Comparison of ENCODE assay signal across 19 mouse cellular contexts in genomic region chr10:53332752-53333151, GRCm38 (mm10). TPM values are rescaled to one million over a fixed set of nuclear protein-coding genes. Genes with fewer than 3 reads are reported as not detected.
DNase-seq lines count a peak whose midpoint lies in the region; ATAC-seq and TF ChIP-seq lines count a peak whose summit lies in the region.
"Had no signal": no experiment of that assay in that cellular context is flagged by ENCODE, and none has a peak within 500 bp of the region (broad histone marks: within the 10 kb centered on the region; RNA-seq: fewer than 3 reads in every experiment).

No protein-coding gene starts in this region.

- TF ChIP-seq RAD21 in MEL (IDR thresholded peaks at IDR 0.05; ENCODE audit: low read depth, low read length): no peak

- no peaks in the 10 kb centered on the region for H3K9me3 ChIP-seq in heart, embryonic 11.5 days (replicated peaks; ENCODE audit: control insufficient read depth, low read length)
- H3K9me3 ChIP-seq in heart, embryonic 15.5 days (replicated peaks): no peaks in the 10 kb centered on the region
- no peaks in the 10 kb centered on the region for H3K9me3 ChIP-seq in MEL (replicated peaks; ENCODE audit: insufficient read depth, low read length)
- no peaks in the 10 kb centered on the region for H3K9me3 ChIP-seq in heart, embryonic 16.5 days (replicated peaks; ENCODE audit: control insufficient read depth, low read length)
- H3K9me3 ChIP-seq: embryonic facial prominence, embryonic 10.5 days; forebrain, embryonic 13.5 days; hindbrain, embryonic 15.5 days had no signal

- DNase-seq in heart, adult 11 months: no peak
- no peak for DNase-seq in heart, adult 8-10 months (ENCODE audit: low spot score)
- no peak for DNase-seq in MEL (ENCODE audit: low read depth, low spot score)
- no peak for DNase-seq in right cerebral cortex, postnatal 36 days (ENCODE audit: low spot score in 2 of 2)
- DNase-seq: adrenal gland, adult 8-10 months; adrenal gland, postnatal 36 days; cerebellum, adult 2 months; cerebellum, postnatal 10 days; forebrain, postnatal 0 days; gastrocnemius, postnatal 36 days; kidney, adult 2 months had no signal

- WGBS in heart, embryonic 11.5 days (ENCODE audit: insufficient replicate concordance): 31% methylated on average over 2 of the region's 2 CpGs
- WGBS in heart, embryonic 15.5 days: 26% methylated on average over 2 of the region's 2 CpGs
- WGBS in heart, embryonic 16.5 days: 24% methylated on average over 2 of the region's 2 CpGs

- peaks cover 31% of the 10 kb centered on the region for H3K4me1 ChIP-seq in heart, embryonic 11.5 days (ENCODE audit: control insufficient read depth, insufficient read depth, low read length)
- H3K4me1 ChIP-seq in heart, embryonic 15.5 days (replicated peaks): peaks cover 40% of the 10 kb centered on the region
- peaks cover 25 to 58% of the 10 kb centered on the region in 2 experiments for H3K4me1 ChIP-seq in MEL (ENCODE audit: control insufficient read depth in 1 of 2, insufficient read depth in 2 of 2, low read length in 2 of 2)
- peaks cover 32% of the 10 kb centered on the region for H3K4me1 ChIP-seq in heart, embryonic 16.5 days (ENCODE audit: control insufficient read depth, insufficient read depth, low read length)
- H3K4me1 ChIP-seq: embryonic facial prominence, embryonic 10.5 days; forebrain, embryonic 13.5 days; hindbrain, embryonic 15.5 days had no signal

- H3K4me2 ChIP-seq in heart, embryonic 11.5 days: peak overlapping the region; percentile 36
- H3K4me2 ChIP-seq in heart, embryonic 15.5 days: peak overlapping the region; percentile 33
- H3K4me2 ChIP-seq in heart, embryonic 16.5 days (ENCODE audit: low read depth, low read length): peak overlapping the region; percentile 35
- H3K4me2 ChIP-seq: forebrain, embryonic 13.5 days; hindbrain, embryonic 15.5 days had no signal

- TF ChIP-seq EP300 in MEL (IDR thresholded peaks at IDR 0.05; ENCODE audit: low read depth in 1 of 2, low read length in 2 of 2): peak in 1 of 2 experiments; percentile 17; a peak in 1 of 4 replicates

- no peak for ATAC-seq in heart, embryonic 11.5 days (replicated peaks; ENCODE audit: insufficient number of reproducible peaks, low FRiP score, low TSS enrichment)
- ATAC-seq in heart, embryonic 15.5 days (replicated peaks; ENCODE audit: insufficient number of reproducible peaks, insufficient read depth, low FRiP score, low read depth): peak; percentile 64
- ATAC-seq in heart, embryonic 16.5 days (replicated peaks; ENCODE audit: extremely low read depth, insufficient read depth, low FRiP score): peak; percentile 62; the same call in 1 of the 2 replicates
- ATAC-seq: forebrain, embryonic 13.5 days; forebrain, postnatal 0 days; intestine, embryonic 16.5 days had no signal

- H3K27ac ChIP-seq in heart, embryonic 11.5 days (ENCODE audit: low read depth, low read length): peak overlapping the region; percentile 60
- peak overlapping the region; percentile 93 for H3K27ac ChIP-seq in heart, embryonic 15.5 days
- no peak overlapping the region for H3K27ac ChIP-seq in MEL (ENCODE audit: control insufficient read depth, low read depth, low read length)
- peak overlapping the region; percentile 85 for H3K27ac ChIP-seq in heart, embryonic 16.5 days (ENCODE audit: low read length)
- H3K27ac ChIP-seq: embryonic facial prominence, embryonic 10.5 days; forebrain, embryonic 13.5 days; hindbrain, embryonic 15.5 days had no signal

- H3K4me3 ChIP-seq in heart, embryonic 11.5 days (ENCODE audit: low read depth, low read length): no peak overlapping the region
- H3K4me3 ChIP-seq in heart, embryonic 15.5 days: no peak overlapping the region
- no peak overlapping the region for H3K4me3 ChIP-seq in MEL (ENCODE audit: control insufficient read depth in 1 of 2, insufficient read depth in 1 of 2, low read depth in 2 of 2, low read length in 2 of 2)
- H3K4me3 ChIP-seq in heart, embryonic 16.5 days (ENCODE audit: low read length): no peak overlapping the region
- H3K4me3 ChIP-seq: embryonic facial prominence, embryonic 10.5 days; forebrain, embryonic 13.5 days; hindbrain, embryonic 15.5 days had no signal

- H3K27me3 ChIP-seq in heart, embryonic 11.5 days (ENCODE audit: control insufficient read depth, insufficient read depth, low read length): no peaks in the 10 kb centered on the region
- no peaks in the 10 kb centered on the region for H3K27me3 ChIP-seq in heart, embryonic 15.5 days
- no peaks in the 10 kb centered on the region for H3K27me3 ChIP-seq in MEL (ENCODE audit: control insufficient read depth in 1 of 2, insufficient read depth in 2 of 2, low read length in 2 of 2)
- no peaks in the 10 kb centered on the region for H3K27me3 ChIP-seq in heart, embryonic 16.5 days (ENCODE audit: control insufficient read depth, insufficient read depth, low read length)
- H3K27me3 ChIP-seq: forebrain, embryonic 13.5 days; hindbrain, embryonic 15.5 days had no signal

- H3K79me2 ChIP-seq in MEL (ENCODE audit: control insufficient read depth, insufficient read depth, low read length, poor library complexity): peaks cover 8% of the 10 kb centered on the region

- TF ChIP-seq POLR2A in MEL (IDR thresholded peaks at IDR 0.05; ENCODE audit: control insufficient read depth in 1 of 2, insufficient read depth in 1 of 2, low read depth in 1 of 2, low read length in 2 of 2, poor library complexity in 1 of 2): no peak

- no peak overlapping the region for H3K9ac ChIP-seq in heart, embryonic 11.5 days (ENCODE audit: low read depth, low read length)
- no peak overlapping the region; the same call in 1 of the 2 replicates for H3K9ac ChIP-seq in heart, embryonic 15.5 days
- no peak overlapping the region for H3K9ac ChIP-seq in MEL (ENCODE audit: control insufficient read depth, low read depth, low read length, poor library complexity, severe bottlenecking)
- peak overlapping the region; percentile 52 for H3K9ac ChIP-seq in heart, embryonic 16.5 days (ENCODE audit: low read length)
- H3K9ac ChIP-seq: forebrain, embryonic 13.5 days; forebrain, postnatal 0 days; hindbrain, embryonic 15.5 days had no signal

- no peak for TF ChIP-seq CTCF in MEL (IDR thresholded peaks at IDR 0.05 in 2 of 3, conservative IDR thresholded peaks at IDR 0.05 in 1 of 3; ENCODE audit: control insufficient read depth in 1 of 3, insufficient read depth in 1 of 3, low read depth in 2 of 3, low read length in 3 of 3, poor library complexity in 1 of 3, severe bottlenecking in 1 of 3)

- H3K36me3 ChIP-seq in heart, embryonic 11.5 days (ENCODE audit: control insufficient read depth, insufficient read depth, low read length): no peaks in the 10 kb centered on the region
- no peaks in the 10 kb centered on the region for H3K36me3 ChIP-seq in heart, embryonic 15.5 days
- H3K36me3 ChIP-seq in MEL (ENCODE audit: control insufficient read depth in 1 of 2, insufficient read depth in 2 of 2, low read length in 2 of 2): peaks cover 0 to 62% of the 10 kb centered on the region in 2 experiments; a peak in 2 of 4 replicates
- no peaks in the 10 kb centered on the region for H3K36me3 ChIP-seq in heart, embryonic 16.5 days (ENCODE audit: control insufficient read depth, insufficient read depth)
- H3K36me3 ChIP-seq: embryonic facial prominence, embryonic 10.5 days; hindbrain, embryonic 15.5 days had no signal

TF ChIP-seq in MEL, 35 proteins besides CTCF, POLR2A, EP300 and RAD21:
- TF ChIP-seq JUND (IDR thresholded peaks at IDR 0.05; ENCODE audit: low read depth, low read length) (no peak), GATA1 (IDR thresholded peaks at IDR 0.05; ENCODE audit: low read depth, low read length) (peak; percentile 42; the same call in 1 of the 2 replicates)

RNA-seq across cellular contexts. Expression of gene Pln, which starts 4.7 kb away (rescaled TPM):
- 542 and 553 TPM in 2 replicates for polyA plus RNA-seq in heart, embryonic 11.5 days (2014; fragmentation: Nextera tagmentation; extraction: Ambion mirVana)
- 791 and 1,187 TPM in 2 replicates for polyA plus RNA-seq in heart, embryonic 15.5 days (2015; fragmentation: Nextera tagmentation; extraction: Ambion mirVana)
- 1,000 to 10,000 TPM; 7,188 to 8,681 (median 7,674) TPM for total RNA-seq in heart, adult 8-10 months (2022)
- total RNA-seq in MEL (2012; rRNA removed): 0.92 and 1.3 TPM in 2 replicates
- polyA plus RNA-seq in MEL (2012; ENCODE audit: insufficient read depth in 1 of 2, insufficient read length in 2 of 2, low read depth in 1 of 2, low replicate concordance in 2 of 2, missing spikeins in 1 of 2): under 1 TPM in 1 of 2 experiments, not detected in 1; 0.22 TPM
- polyA plus RNA-seq in heart, embryonic 16.5 days (2015; fragmentation: Nextera tagmentation; extraction: Ambion mirVana): 1,143 and 1,291 TPM in 2 replicates
- total RNA-seq: ES-E14 had no signal

RNA-seq across cellular contexts. Expression of gene Cep85l, which starts 47.0 kb away (rescaled TPM):
- 3.5 and 5.8 TPM in 2 replicates for polyA plus RNA-seq in heart, embryonic 11.5 days (2014; fragmentation: Nextera tagmentation; extraction: Ambion mirVana)
- polyA plus RNA-seq in heart, embryonic 15.5 days (2015; fragmentation: Nextera tagmentation; extraction: Ambion mirVana): 5.1 TPM in 2 replicates
- 10 to 100 TPM; 13.1 to 16.0 (median 14.3) TPM for total RNA-seq in heart, adult 8-10 months (2022)
- 2.1 and 2.2 TPM in 2 replicates for total RNA-seq in MEL (2012; rRNA removed)
- 10 to 100 TPM in 1 of 2 experiments, 1 to 10 TPM in 1; 3.0 to 43.1 TPM for polyA plus RNA-seq in MEL (2012; ENCODE audit: insufficient read depth in 1 of 2, insufficient read length in 2 of 2, low read depth in 1 of 2, low replicate concordance in 2 of 2, missing spikeins in 1 of 2)
- polyA plus RNA-seq in heart, embryonic 16.5 days (2015; fragmentation: Nextera tagmentation; extraction: Ambion mirVana): 4.7 and 5.1 TPM in 2 replicates

Comparison
In these comparisons a context has a peak if more than half of its experiments do, and no peak if none do; other contexts are left out.
1. RNA of gene Pln, which starts 4.7 kb away (polyA plus RNA-seq): 1,143 to 1,291 TPM in heart, embryonic 16.5 days, 791 to 1,187 TPM in heart, embryonic 15.5 days and 542 to 553 TPM in heart, embryonic 11.5 days; 0.22 TPM in MEL; every median in the first group is over 100 times any median in the second.
2. Peak in every context shown above with its lines, with median percentiles within 50 percentile points of each other: H3K4me2 ChIP-seq.